Mouse (Mus musculus) lung, postnatal 0 days (tissue): Measurements from ENCODE around the gene Catsper3.

Source experiments
- CTCF ChIP-seq: IDR thresholded peaks from 2 replicates; pipeline ENCODE4 v1.5.1; 2016; ENCODE audit warnings: antibody characterized with exemption, mild to moderate bottlenecking
- EP300 ChIP-seq: IDR thresholded peaks from 2 replicates; pipeline ENCODE4 v1.6.1; 2016; ENCODE audit warnings: antibody characterized with exemption, mild to moderate bottlenecking, control low read depth

DNA sequence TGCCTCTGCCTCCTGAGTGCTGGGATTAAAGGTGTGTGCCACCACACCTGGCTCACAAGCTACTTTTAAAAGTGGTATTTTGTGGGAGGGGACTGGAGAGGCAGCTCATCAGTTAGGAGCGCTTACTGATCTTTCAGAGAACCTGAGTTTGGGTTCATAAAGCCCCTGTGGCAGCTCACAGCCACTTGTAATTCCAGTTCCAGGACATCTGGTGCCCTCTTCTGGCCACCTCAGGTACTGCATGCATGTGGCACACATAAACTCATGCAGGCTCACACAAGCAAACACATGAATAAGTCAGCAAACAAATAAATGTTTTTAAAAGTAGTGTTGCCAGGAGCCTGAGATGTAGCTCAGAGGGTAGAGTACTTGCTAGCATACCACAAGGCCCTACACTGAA, 59.3 kb downstream of the Catsper3 start:
- peak; percentile 53 for TF ChIP-seq CTCF
- no peak for TF ChIP-seq EP300
